Mouse (Mus musculus) embryonic facial prominence, embryonic 13.5 days (tissue): ENCODE data around the gene Ptprr. TPM values are rescaled to one million over a fixed set of nuclear protein-coding genes. Genes with fewer than 3 reads are reported as not detected.

ENCODE experiments used
- ATAC-seq: fragments of 200-750 bp; cut with Nextera tagmentation; 2 replicates; pipeline ENCODE4 v1.8.0; 2017; ENCODE audit warnings: low read depth; ENCODE audit not compliant: insufficient number of reproducible peaks, insufficient read depth, low FRiP score, low TSS enrichment
- H3K27ac ChIP-seq: fragments of 300-500 bp; sonication (generic); 2 replicates; pipeline ENCODE4 v1.5.1; 2015; ENCODE audit warnings: moderate library complexity, mild to moderate bottlenecking, inconsistent platforms
- H3K27me3 ChIP-seq: fragments of 300-500 bp; sonication (generic); 2 replicates; pipeline ENCODE4 v1.6.1; 2015; ENCODE audit warnings: mild to moderate bottlenecking, inconsistent platforms
- H3K36me3 ChIP-seq: fragments of 300-500 bp; sonication (generic); 2 replicates; pipeline ENCODE4 v1.6.1; 2015; ENCODE audit warnings: mild to moderate bottlenecking, inconsistent platforms
- H3K4me1 ChIP-seq: fragments of 300-500 bp; sonication (generic); 2 replicates; pipeline ENCODE4 v1.6.1; 2015; ENCODE audit warnings: inconsistent platforms
- H3K4me2 ChIP-seq: fragments of 300-500 bp; sonication (generic); 2 replicates; pipeline ENCODE4 v1.6.1; 2015; ENCODE audit warnings: moderate library complexity, mild to moderate bottlenecking, inconsistent platforms
- H3K4me3 ChIP-seq: fragments of 300-500 bp; sonication (generic); 2 replicates; pipeline ENCODE4 v1.5.1; 2015; ENCODE audit warnings: mild to moderate bottlenecking, inconsistent platforms
- H3K9ac ChIP-seq: fragments of 300-500 bp; sonication (generic); 2 replicates; pipeline ENCODE4 v1.6.1; 2015; ENCODE audit warnings: mild to moderate bottlenecking, inconsistent platforms
- H3K9me3 ChIP-seq: fragments of 300-500 bp; sonication (generic); 2 replicates; pipeline ENCODE4 v1.6.1; 2016; ENCODE audit warnings: inconsistent platforms
- WGBS: fragments of 180-500 bp; shearing (Covaris S2); methylation state at CpG from one replicate; pipeline ENCODE4 v1.1.7; 2015; ENCODE audit warnings: mixed read lengths; 5-methylcytosine and 5-hydroxymethylcytosine counted together
- polyA plus RNA-seq: library from polyadenylated mRNA; unstranded; fragments of >200 nt; fragmentation: Nextera tagmentation; extraction: Ambion mirVana; gene quantifications from 2 replicates; pipeline ENCODE4 v1.2.1, GENCODE M21; 2015

Ptprr gene
- polyA plus RNA-seq, 1 experiment from 2014 or later = 2.1 TPM

DNA sequence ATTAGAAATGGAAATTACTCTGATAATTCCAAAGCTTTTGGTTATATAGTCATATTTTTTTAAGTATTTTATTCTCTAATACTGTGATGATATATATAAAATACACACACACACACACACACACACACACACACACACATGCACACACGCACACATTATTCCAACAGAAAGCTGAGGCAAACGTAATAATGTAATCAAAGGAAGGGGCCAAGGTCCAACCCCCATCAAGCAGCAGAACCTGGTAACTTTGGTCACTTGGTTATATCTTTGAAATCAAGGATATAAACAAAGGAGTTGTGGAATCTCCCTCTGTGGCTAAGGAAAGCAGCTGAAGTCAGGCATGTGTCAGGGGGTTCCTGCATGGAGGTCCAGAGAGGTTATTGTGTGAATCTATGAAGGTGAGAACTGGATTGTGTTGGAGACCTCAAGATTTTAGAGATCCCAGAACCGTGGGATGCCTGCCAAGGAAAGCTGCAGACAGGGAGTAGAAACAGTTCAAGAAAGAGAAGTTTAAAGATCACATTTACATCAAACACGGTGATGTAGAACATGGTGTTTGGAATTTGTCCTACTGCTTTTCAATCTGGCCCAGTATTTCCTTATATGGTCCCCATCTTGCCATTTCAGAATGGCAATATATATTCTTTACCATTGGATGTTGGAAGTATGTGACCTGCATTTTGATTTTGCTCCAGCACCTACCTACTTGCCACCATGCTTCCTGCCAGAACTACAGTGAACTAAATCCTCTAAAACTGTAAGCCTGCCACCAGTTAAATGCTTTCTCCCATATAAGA is 98.1 kb downstream of the Ptprr start:
- H3K9ac ChIP-seq = no peak overlapping the region
- H3K36me3 ChIP-seq = no peaks in the 10 kb centered on the region
- no peak overlapping the region for H3K4me2 ChIP-seq
- no peak overlapping the region for H3K4me3 ChIP-seq
- no peaks in the 10 kb centered on the region for H3K27me3 ChIP-seq
- 77% methylated on average over 4 of the region's 4 CpGs for WGBS
- no peak overlapping the region for H3K27ac ChIP-seq
- no peak for ATAC-seq
- H3K4me1 ChIP-seq = no peaks in the 10 kb centered on the region
- no peaks in the 10 kb centered on the region; the same call in 1 of the 2 replicates for H3K9me3 ChIP-seq

DNA sequence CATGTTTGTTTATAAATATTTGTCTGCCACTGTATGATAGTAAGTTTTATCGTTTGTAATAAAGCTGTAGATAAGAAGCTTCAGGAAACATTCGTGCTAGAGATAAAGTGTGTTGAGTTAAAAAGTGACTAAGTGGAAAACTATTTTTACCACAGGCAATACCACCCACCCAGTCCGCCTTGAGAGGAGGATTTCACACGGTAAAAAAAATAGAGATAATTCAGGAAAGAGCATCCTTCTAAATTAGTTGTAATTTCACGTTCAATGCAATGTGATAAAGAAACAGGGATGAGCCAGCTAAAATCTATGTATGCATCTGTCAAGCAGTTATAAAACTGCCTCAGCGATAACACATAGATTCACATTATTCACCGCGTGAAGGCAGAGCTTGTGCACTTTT is 99.0 kb downstream of the Ptprr start:
- Histone ChIP-seq H3K4me3 (no peak overlapping the region), H3K27ac (no peak overlapping the region), H3K27me3 (no peaks in the 10 kb centered on the region), H3K9ac (no peak overlapping the region), H3K4me1 (no peaks in the 10 kb centered on the region), H3K4me2 (no peak overlapping the region), H3K9me3 (no peaks in the 10 kb centered on the region; the same call in 1 of the 2 replicates), H3K36me3 (no peaks in the 10 kb centered on the region)
- ATAC-seq = no peak
- WGBS = 85% methylated on average over 8 of the region's 8 CpGs

DNA sequence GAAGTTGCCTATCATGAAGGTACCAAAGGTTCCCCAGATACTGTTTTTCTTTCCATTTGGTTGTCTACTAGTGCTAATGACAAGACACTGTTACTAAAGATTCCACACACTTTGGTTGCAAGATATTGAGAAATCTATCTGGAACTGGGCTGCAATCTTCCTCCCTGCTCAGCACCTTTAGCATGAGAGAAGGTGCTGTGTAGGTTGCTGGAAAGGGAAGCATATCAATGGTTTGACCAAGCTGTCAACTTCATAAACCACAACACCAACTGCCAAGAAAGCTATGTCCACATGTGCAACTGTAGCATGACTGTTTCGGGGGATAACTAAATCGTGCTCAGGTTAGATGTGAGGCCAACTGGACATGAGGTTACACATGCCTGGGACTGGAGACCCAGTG is 103.5 kb downstream of the Ptprr start:
- H3K4me1 ChIP-seq = no peaks in the 10 kb centered on the region
- no peak overlapping the region for H3K4me2 ChIP-seq
- no peak overlapping the region for H3K9ac ChIP-seq
- H3K27ac ChIP-seq = no peak overlapping the region
- 88% methylated on average over 2 of the region's 2 CpGs for WGBS
- no peaks in the 10 kb centered on the region for H3K9me3 ChIP-seq
- ATAC-seq = no peak
- H3K4me3 ChIP-seq = no peak overlapping the region
- H3K27me3 ChIP-seq = no peaks in the 10 kb centered on the region
- H3K36me3 ChIP-seq = no peaks in the 10 kb centered on the region

DNA sequence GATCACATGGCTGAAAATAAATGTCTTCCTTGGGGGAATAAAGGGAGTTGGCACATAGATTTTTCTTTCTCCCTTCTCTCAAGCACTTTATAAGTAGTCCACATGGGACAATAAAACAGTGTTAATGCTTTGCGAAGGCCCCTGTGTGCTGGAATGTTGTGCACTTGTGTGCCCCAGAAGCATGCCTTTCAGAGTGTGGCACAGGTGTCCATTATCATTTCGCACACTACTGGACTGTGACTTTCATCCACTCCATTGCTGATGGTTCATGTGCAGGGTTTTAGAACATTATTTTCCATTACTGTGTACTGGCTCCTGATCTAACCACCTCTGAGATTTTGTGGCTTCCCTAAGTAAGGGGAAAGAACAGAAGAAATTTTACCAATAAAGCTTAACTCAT is 105.8 kb downstream of the Ptprr start:
- WGBS = 82% methylated on average over 2 of the region's 2 CpGs
- H3K36me3 ChIP-seq = no peaks in the 10 kb centered on the region
- no peak overlapping the region for H3K27ac ChIP-seq
- no peaks in the 10 kb centered on the region for H3K4me1 ChIP-seq
- H3K9me3 ChIP-seq = no peaks in the 10 kb centered on the region
- H3K27me3 ChIP-seq = no peaks in the 10 kb centered on the region
- no peak for ATAC-seq
- no peak overlapping the region for H3K4me2 ChIP-seq
- no peak overlapping the region for H3K4me3 ChIP-seq
- no peak overlapping the region for H3K9ac ChIP-seq

DNA sequence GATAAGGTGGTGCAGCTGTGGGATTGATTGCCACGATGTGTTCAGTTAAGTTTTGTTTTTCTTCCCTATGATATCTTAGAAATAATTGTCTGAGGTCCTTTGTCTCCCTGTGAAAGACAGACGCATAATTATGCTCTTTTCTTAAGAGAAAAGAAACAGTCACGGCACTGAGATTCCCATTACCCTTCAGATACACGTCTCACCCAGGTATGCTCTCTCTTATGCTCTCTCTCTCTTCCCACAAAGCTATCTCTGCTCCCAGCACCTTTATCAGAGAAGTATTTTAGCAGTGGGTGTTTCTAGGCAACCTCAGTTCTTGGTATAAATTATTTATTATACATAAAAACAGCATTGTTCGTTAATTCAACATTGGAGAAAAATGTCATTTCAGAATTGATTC is 107.4 kb downstream of the Ptprr start:
- ATAC-seq = no peak

DNA sequence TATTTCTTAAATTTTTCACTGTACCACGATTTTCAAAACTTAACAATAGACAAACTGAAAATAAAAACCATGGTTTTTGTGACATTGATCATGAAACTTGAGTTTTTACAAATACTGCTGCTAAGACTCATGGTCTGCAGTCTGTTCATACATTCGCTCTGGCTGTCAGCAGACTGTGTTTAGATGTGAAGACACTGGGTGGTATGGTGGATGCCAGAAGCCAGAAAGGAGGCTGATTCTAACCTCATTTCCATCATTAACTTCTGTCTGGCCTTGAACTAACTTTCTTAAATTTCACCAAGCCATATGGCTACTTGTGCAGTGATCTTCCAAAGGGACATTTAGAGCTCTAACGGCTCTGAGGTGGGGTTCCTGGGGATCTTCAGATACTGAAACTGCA is 112.4 kb downstream of the Ptprr start:
- Histone ChIP-seq H3K9me3 (no peaks in the 10 kb centered on the region), H3K9ac (no peak overlapping the region), H3K36me3 (no peaks in the 10 kb centered on the region), H3K27me3 (no peaks in the 10 kb centered on the region), H3K27ac (no peak overlapping the region), H3K4me2 (no peak overlapping the region), H3K4me3 (no peak overlapping the region), H3K4me1 (peaks cover under 1% of the 10 kb centered on the region; the same call in 1 of the 2 replicates)
- WGBS = 70% methylated on average over 3 of the region's 3 CpGs
- no peak for ATAC-seq

More for the DNA sequence above, 107.4 kb downstream of the Ptprr start:
- Histone ChIP-seq H3K4me3 (no peak overlapping the region), H3K4me1 (no peaks in the 10 kb centered on the region), H3K4me2 (no peak overlapping the region), H3K27ac (no peak overlapping the region), H3K27me3 (no peaks in the 10 kb centered on the region), H3K36me3 (no peaks in the 10 kb centered on the region), H3K9me3 (no peaks in the 10 kb centered on the region), H3K9ac (no peak overlapping the region)
- 76% methylated on average over 5 of the region's 5 CpGs for whole genome bisulfite sequencing

DNA sequence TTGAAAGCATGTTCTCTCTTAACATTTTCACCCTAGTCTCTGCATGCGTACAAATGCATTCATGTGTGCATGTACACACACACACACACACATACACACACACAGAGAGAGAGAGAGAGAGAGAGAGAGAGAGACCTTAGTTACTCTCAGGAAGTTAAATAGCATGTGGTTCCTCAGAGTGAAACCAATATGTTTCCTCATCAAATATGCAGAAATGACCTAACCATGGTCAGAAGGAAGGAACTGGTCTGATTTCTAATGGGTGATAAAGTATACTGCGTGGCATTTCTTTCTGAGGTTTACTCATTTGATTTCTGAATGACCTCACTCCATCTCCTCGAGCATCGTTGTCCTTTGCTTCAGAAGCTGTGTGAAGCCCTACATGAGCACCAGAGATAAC is 113.2 kb downstream of the Ptprr start:
- no peaks in the 10 kb centered on the region for H3K27me3 ChIP-seq
- H3K4me3 ChIP-seq = no peak overlapping the region
- H3K27ac ChIP-seq = no peak overlapping the region
- no peaks in the 10 kb centered on the region for H3K36me3 ChIP-seq
- WGBS = 79% methylated on average over 4 of the region's 4 CpGs
- H3K4me2 ChIP-seq = no peak overlapping the region
- ATAC-seq = no peak
- H3K9ac ChIP-seq = no peak overlapping the region
- H3K4me1 ChIP-seq = peaks cover 3% of the 10 kb centered on the region; the same call in 1 of the 2 replicates
- H3K9me3 ChIP-seq = no peaks in the 10 kb centered on the region

DNA sequence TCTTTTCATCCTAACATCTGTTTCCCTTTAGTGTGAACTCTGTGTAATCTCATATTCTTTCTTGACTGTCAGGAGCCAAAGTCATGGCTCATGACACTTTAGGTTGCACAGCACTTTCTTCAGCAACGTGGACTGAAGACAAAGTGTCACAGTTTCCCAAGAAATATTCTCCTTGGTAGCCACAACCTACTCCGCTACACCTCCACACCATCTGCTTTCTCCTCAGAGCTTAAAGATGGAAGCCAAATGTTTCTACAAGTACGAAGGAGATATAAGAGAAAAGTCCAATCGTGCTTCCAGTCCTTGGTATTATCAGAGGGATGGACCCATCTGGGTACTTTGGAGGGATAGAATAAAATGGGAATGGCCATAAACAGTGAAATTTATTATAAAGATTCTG is 114.2 kb downstream of the Ptprr start:
- Histone ChIP-seq H3K27me3 (no peaks in the 10 kb centered on the region), H3K4me3 (no peak overlapping the region), H3K9me3 (no peaks in the 10 kb centered on the region), H3K36me3 (no peaks in the 10 kb centered on the region), H3K27ac (no peak overlapping the region), H3K4me2 (no peak overlapping the region), H3K4me1 (peaks cover 3% of the 10 kb centered on the region; the same call in 1 of the 2 replicates), H3K9ac (no peak overlapping the region)
- no peak for ATAC-seq
- WGBS = 59% methylated on average over 4 of the region's 4 CpGs

DNA sequence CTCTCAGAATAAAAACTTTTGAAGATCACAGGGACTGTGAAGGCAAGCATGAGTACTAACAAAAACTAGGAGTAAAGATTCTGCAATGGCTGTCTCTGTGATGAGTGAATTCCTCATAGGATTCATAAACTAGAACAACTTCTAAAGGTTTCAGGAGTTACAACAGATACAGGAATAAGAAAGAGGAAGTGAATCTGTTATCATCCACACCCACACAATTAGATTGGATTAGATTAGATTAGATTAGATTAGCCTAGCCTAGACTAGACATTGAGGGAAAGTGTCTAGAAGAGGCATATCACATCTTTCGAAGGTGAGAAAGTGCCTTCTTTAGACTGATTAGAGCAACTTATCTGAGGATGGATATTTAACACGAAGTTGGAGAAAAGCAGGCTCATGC is 117.2 kb downstream of the Ptprr start:
- ATAC-seq = no peak
- no peak overlapping the region for H3K27ac ChIP-seq

DNA sequence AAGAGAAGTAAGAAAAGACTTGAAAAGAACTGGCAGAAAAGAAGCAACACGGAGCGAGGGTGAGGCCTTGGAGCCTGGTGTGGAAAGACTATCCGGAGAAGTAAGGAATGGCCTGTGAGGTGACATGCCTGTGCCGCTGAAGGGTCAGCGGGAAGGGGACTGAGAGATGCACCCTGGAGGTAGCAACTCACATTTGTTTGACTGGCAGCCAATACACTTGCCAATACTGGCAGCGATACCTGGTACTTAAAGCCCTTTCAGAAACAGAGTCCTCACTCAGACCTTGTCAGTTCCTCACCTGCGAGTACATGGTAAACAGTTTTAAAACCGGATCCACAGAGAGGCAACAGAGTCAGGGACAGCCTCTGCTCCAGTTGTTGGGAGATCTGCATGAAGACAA is 122.2 kb downstream of the Ptprr start:
- WGBS = 90% methylated on average over 8 of the region's 8 CpGs
- no peak for ATAC-seq
- Histone ChIP-seq H3K9ac (no peak overlapping the region), H3K27ac (no peak overlapping the region), H3K27me3 (no peaks in the 10 kb centered on the region), H3K4me1 (peaks cover 3% of the 10 kb centered on the region; the same call in 1 of the 2 replicates), H3K4me3 (no peak overlapping the region), H3K9me3 (no peaks in the 10 kb centered on the region), H3K36me3 (no peaks in the 10 kb centered on the region), H3K4me2 (no peak overlapping the region)

More for the DNA sequence above, 117.2 kb downstream of the Ptprr start:
- Histone ChIP-seq H3K4me1 (peaks cover 3% of the 10 kb centered on the region; the same call in 1 of the 2 replicates), H3K4me3 (no peak overlapping the region), H3K9me3 (no peaks in the 10 kb centered on the region), H3K4me2 (no peak overlapping the region), H3K36me3 (no peaks in the 10 kb centered on the region), H3K9ac (no peak overlapping the region), H3K27me3 (no peaks in the 10 kb centered on the region)
- WGBS = 84% methylated on average over 2 of the region's 2 CpGs

DNA sequence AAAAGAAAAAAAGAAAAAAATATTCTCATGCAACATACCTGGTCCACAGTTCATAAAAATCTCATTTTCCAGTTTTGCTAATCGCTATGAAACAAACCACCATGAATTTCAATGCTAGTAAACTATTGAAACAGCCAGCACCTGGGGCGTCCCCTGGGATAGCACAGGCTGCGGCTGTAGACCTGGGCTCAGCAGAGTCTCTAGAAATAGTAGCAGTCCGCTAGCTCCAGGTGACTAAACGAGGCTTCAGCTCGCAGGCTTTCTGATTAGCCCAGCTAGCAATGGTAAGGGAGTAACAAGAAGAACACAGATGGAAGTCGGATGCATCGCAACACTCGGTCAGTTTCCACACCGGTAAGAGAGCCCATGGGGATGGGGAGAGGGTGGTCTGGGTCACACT is 125.7 kb downstream of the Ptprr start:
- WGBS = 88% methylated on average over 10 of the region's 10 CpGs
- no peak overlapping the region for H3K27ac ChIP-seq
- H3K9ac ChIP-seq = no peak overlapping the region
- H3K4me3 ChIP-seq = no peak overlapping the region
- no peak for ATAC-seq
- no peaks in the 10 kb centered on the region for H3K27me3 ChIP-seq
- H3K36me3 ChIP-seq = no peaks in the 10 kb centered on the region
- H3K4me1 ChIP-seq = peaks cover 7% of the 10 kb centered on the region; the same call in 1 of the 2 replicates
- no peaks in the 10 kb centered on the region for H3K9me3 ChIP-seq
- H3K4me2 ChIP-seq = no peak overlapping the region

DNA sequence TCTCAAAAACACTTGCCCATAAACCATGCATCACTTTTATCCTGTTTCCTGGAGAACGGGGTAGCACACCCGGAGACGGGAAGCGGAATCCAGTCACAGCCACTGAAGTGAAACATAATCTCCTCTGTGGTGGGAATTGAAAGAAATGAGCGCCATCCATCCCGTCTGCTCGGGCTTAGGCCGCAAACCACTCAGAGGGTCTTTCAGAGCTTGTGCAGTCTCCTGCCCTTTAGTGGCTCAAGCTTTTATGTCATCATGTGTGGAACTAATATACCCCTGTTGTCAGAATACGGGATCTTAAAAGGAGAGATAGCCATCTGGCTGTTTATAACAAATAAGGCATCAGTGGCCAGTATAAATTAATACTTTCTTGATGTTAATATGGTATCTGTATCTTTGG is 128.1 kb downstream of the Ptprr start:
- no peaks in the 10 kb centered on the region for H3K9me3 ChIP-seq
- H3K4me3 ChIP-seq = no peak overlapping the region
- no peak overlapping the region for H3K4me2 ChIP-seq
- no peaks in the 10 kb centered on the region for H3K27me3 ChIP-seq
- peaks cover 7% of the 10 kb centered on the region; the same call in 1 of the 2 replicates for H3K4me1 ChIP-seq
- WGBS = 17% methylated on average over 9 of the region's 9 CpGs
- no peak for ATAC-seq
- H3K36me3 ChIP-seq = no peaks in the 10 kb centered on the region
- no peak overlapping the region for H3K9ac ChIP-seq
- H3K27ac ChIP-seq = no peak overlapping the region
